Mouse (Mus musculus): ENCODE results near the gene 9530068E07Rik.

DNA sequence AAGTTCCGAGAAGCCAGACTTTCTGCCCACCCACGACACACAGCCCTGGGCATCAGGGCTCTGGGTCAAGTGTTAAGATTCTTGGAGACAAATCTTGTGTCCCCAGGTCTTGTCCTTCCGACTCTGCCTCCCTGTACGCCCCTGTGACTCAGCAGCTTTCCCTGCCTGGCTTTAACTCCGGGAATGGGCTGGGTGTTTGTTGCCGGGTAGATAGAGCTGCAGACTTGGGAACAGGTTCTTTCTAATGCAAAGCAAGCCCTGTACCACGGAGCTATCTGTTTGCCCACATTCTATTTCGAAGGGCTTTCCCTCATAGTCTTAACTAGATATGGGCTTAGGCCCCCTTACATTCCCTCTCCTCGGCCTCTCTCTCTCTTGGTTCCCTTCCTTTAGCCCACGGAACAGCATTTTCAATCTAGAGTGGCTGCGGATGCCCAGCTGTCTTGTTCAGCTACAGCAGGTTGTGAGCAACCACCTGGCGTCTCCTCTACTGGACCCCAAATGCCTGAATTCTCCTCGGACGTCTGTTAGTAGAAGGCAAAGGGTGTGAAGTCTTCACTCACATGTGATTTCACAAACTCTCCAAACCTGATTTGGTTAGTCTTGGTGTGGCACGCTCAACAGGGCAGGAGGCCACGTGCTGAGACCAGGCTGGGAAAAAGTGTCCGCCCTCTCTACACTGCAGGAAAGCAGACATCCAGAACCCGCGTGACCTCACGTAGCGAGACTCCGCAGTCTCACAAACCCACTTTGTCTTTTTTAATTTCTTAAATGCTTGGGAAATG, 36.4 kb upstream of the 9530068E07Rik start:
- TF ChIP-seq POLR2A (IDR thresholded peaks at IDR 0.05; ENCODE audit: insufficient read depth, low read depth, low read length) = no peak; the same call in 1 of the 2 replicates
- TF ChIP-seq CTCF (IDR thresholded peaks at IDR 0.05) = no peak
